Comparison of ENCODE assay signal across 20 mouse cellular contexts in the genomic region with DNA sequence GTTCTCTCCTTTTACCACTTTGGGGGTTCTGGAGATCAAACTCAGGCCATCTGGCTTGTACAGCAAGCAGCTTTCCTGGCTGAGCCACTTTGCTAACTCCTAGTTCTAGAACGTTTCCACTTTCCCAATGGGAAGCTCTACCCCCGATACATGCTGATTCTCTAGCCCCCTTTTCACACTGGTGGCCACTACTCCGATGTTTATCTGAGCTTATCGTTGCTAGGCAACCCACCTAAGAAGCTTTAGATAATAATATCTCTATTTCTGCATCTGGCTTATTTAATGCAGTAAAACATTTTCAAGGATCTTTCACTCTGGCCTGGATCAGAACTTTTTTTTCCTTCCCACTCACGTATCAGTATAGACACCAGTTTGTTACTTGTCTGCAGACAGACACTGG.
DNase-seq lines count a peak whose midpoint lies in the region; ATAC-seq and TF ChIP-seq lines count a peak whose summit lies in the region.
"Had no signal": no experiment of that assay in that cellular context is flagged by ENCODE, and none has a peak within 500 bp of the region (broad histone marks: within the 10 kb centered on the region; RNA-seq: fewer than 3 reads in every experiment).

No protein-coding gene starts in this region.

- WGBS in midbrain, embryonic 14.5 days: 49% methylated on average over 5 of the region's 5 CpGs
- 68% methylated on average over 5 of the region's 5 CpGs for WGBS in midbrain, embryonic 10.5 days
- WGBS in hindbrain, embryonic 12.5 days: 66% methylated on average over 5 of the region's 5 CpGs

- H3K4me2 ChIP-seq in midbrain, embryonic 14.5 days (ENCODE audit: low read length): no peak overlapping the region
- H3K4me2 ChIP-seq in hindbrain, embryonic 12.5 days (replicated peaks): no peak overlapping the region
- H3K4me2 ChIP-seq: embryonic facial prominence, embryonic 13.5 days; embryonic facial prominence, embryonic 15.5 days; forebrain, embryonic 12.5 days; forebrain, embryonic 15.5 days had no signal

- no peak overlapping the region for H3K9ac ChIP-seq in midbrain, embryonic 14.5 days (replicated peaks; ENCODE audit: low read length)
- H3K9ac ChIP-seq in hindbrain, embryonic 12.5 days: no peak overlapping the region
- H3K9ac ChIP-seq: embryonic facial prominence, embryonic 13.5 days; embryonic facial prominence, embryonic 15.5 days; forebrain, embryonic 12.5 days; forebrain, embryonic 15.5 days had no signal

- no peak overlapping the region for H3K27ac ChIP-seq in midbrain, embryonic 14.5 days (replicated peaks; ENCODE audit: low read depth, low read length)
- H3K27ac ChIP-seq in midbrain, embryonic 10.5 days (replicated peaks): no peak overlapping the region
- H3K27ac ChIP-seq in hindbrain, embryonic 12.5 days: no peak overlapping the region
- H3K27ac ChIP-seq: embryonic facial prominence, embryonic 13.5 days; embryonic facial prominence, embryonic 15.5 days; forebrain, embryonic 10.5 days; forebrain, embryonic 12.5 days; forebrain, embryonic 15.5 days had no signal

- no peak for TF ChIP-seq CTCF in brain, embryonic 14.5 days (IDR thresholded peaks at IDR 0.05; ENCODE audit: borderline replicate concordance, extremely low read depth, insufficient read depth, insufficient read length)

- intact Hi-C loops in heart, postnatal 14 days (cut with DNase I): no loop called here

- ATAC-seq in midbrain, embryonic 14.5 days (ENCODE audit: low FRiP score, low TSS enrichment): no peak
- ATAC-seq in hindbrain, embryonic 12.5 days (ENCODE audit: low FRiP score): no peak
- ATAC-seq: forebrain, embryonic 15.5 days had no signal

- H3K9me3 ChIP-seq in midbrain, embryonic 14.5 days (ENCODE audit: control insufficient read depth, low read length): no peaks in the 10 kb centered on the region
- no peaks in the 10 kb centered on the region for H3K9me3 ChIP-seq in midbrain, embryonic 10.5 days (replicated peaks)
- no peaks in the 10 kb centered on the region for H3K9me3 ChIP-seq in hindbrain, embryonic 12.5 days (replicated peaks)
- H3K9me3 ChIP-seq: embryonic facial prominence, embryonic 13.5 days; embryonic facial prominence, embryonic 15.5 days; forebrain, embryonic 10.5 days; forebrain, embryonic 12.5 days; forebrain, embryonic 15.5 days had no signal

- no peaks in the 10 kb centered on the region for H3K27me3 ChIP-seq in midbrain, embryonic 14.5 days (ENCODE audit: control insufficient read depth, insufficient read depth, low read length)
- no peaks in the 10 kb centered on the region for H3K27me3 ChIP-seq in midbrain, embryonic 10.5 days (ENCODE audit: low read depth, poor library complexity, severe bottlenecking)
- H3K27me3 ChIP-seq in hindbrain, embryonic 12.5 days: no peaks in the 10 kb centered on the region
- H3K27me3 ChIP-seq: embryonic facial prominence, embryonic 13.5 days; embryonic facial prominence, embryonic 15.5 days; forebrain, embryonic 12.5 days; forebrain, embryonic 15.5 days had no signal

- TF ChIP-seq POLR2A in brain, embryonic 14.5 days (IDR thresholded peaks at IDR 0.05; ENCODE audit: borderline replicate concordance, extremely low read depth, insufficient read depth, insufficient read length, poor library complexity, severe bottlenecking): no peak

- no peaks in the 10 kb centered on the region for H3K4me1 ChIP-seq in midbrain, embryonic 14.5 days (ENCODE audit: control insufficient read depth, insufficient read depth, low read length)
- peaks cover 15% of the 10 kb centered on the region for H3K4me1 ChIP-seq in midbrain, embryonic 10.5 days
- H3K4me1 ChIP-seq in hindbrain, embryonic 12.5 days: no peaks in the 10 kb centered on the region; the same call in 1 of the 2 replicates

- no peaks in the 10 kb centered on the region for H3K36me3 ChIP-seq in midbrain, embryonic 14.5 days (ENCODE audit: control insufficient read depth, insufficient read depth, low read length)
- no peaks in the 10 kb centered on the region for H3K36me3 ChIP-seq in midbrain, embryonic 10.5 days
- H3K36me3 ChIP-seq in hindbrain, embryonic 12.5 days: no peaks in the 10 kb centered on the region
- H3K36me3 ChIP-seq: embryonic facial prominence, embryonic 13.5 days; embryonic facial prominence, embryonic 15.5 days; forebrain, embryonic 10.5 days; forebrain, embryonic 12.5 days; forebrain, embryonic 15.5 days had no signal

- no peak overlapping the region for H3K4me3 ChIP-seq in midbrain, embryonic 14.5 days (replicated peaks; ENCODE audit: low read depth, low read length)
- no peak overlapping the region for H3K4me3 ChIP-seq in midbrain, embryonic 10.5 days
- no peak overlapping the region for H3K4me3 ChIP-seq in hindbrain, embryonic 12.5 days
- H3K4me3 ChIP-seq: embryonic facial prominence, embryonic 13.5 days; embryonic facial prominence, embryonic 15.5 days; erythroblast, embryonic 14.5 days; forebrain, embryonic 10.5 days; forebrain, embryonic 12.5 days; forebrain, embryonic 15.5 days had no signal

- DNase-seq in midbrain, embryonic 14.5 days: peak; percentile 20
- DNase-seq in midbrain, embryonic 10.5 days (ENCODE audit: low spot score): no peak
- peak; percentile 5 for DNase-seq in brain, embryonic 14.5 days (ENCODE audit: low read depth)
- DNase-seq in retina, postnatal 1 day: peak; percentile 70
- no peak for DNase-seq in heart, postnatal 14 days
- DNase-seq: adrenal gland, adult 2 months; adrenal gland, postnatal 10 days; adrenal gland, postnatal 25 days; cerebellum, adult 11-12 months; cerebellum, adult 8-10 months; cerebellum, adult 9-11 months; cerebellum, postnatal 36 days; embryo, embryonic 11 days had no signal

Comparison
In these comparisons a context has a peak if more than half of its experiments do, and no peak if none do; other contexts are left out.
1. DNase-seq: peak in midbrain, embryonic 14.5 days (single experiment), brain, embryonic 14.5 days (single experiment) and retina, postnatal 1 day (single experiment); none in midbrain, embryonic 10.5 days (single experiment) and heart, postnatal 14 days (0 of 2).